Comparison of ENCODE assay signal across 8 mouse cellular contexts in genomic region chr12:16894396-16895220, GRCm38 (mm10). TPM values are rescaled to one million over a fixed set of nuclear protein-coding genes. Genes with fewer than 3 reads are reported as not detected.
DNase-seq lines count a peak whose midpoint lies in the region; ATAC-seq lines count a peak whose summit lies in the region.

Gene Rock2, plus strand, starts transcription at chr12:16894895.

- H3K4me2 ChIP-seq in hindbrain, embryonic 13.5 days, result peak within 1 kb of the TSS; percentile 89

- peak; percentile 76 for DNase-seq in T-cell, adult 2 months (ENCODE audit: low spot score)
- DNase-seq in cerebellum, postnatal 25 days, result peak; percentile 92 to 95
- DNase-seq in frontal cortex, postnatal 25 days (ENCODE audit: low spot score in 2 of 2), result peak; percentile 60 to 63
- peak; percentile 71 for DNase-seq in left cerebral cortex, adult 11 months (ENCODE audit: low spot score)
- DNase-seq in lung, postnatal 36 days, result peak; percentile 85
- DNase-seq in retina, adult 2 months (ENCODE audit: low read depth, low spot score), result peak; percentile 67
- DNase-seq in thymus, postnatal 25 days, result peak; percentile 89

- WGBS in hindbrain, embryonic 13.5 days, result under 1% methylated on average over 96 of the region's 130 CpGs

- peak within 1 kb of the TSS; percentile 91 for H3K4me3 ChIP-seq in hindbrain, embryonic 13.5 days

- H3K9me3 ChIP-seq in hindbrain, embryonic 13.5 days, result no peaks in the 10 kb centered on the region

- peaks cover 28% of the 10 kb centered on the region for H3K4me1 ChIP-seq in hindbrain, embryonic 13.5 days (replicated peaks)

- no peaks in the 10 kb centered on the region for H3K27me3 ChIP-seq in hindbrain, embryonic 13.5 days

- H3K36me3 ChIP-seq in hindbrain, embryonic 13.5 days, result no peaks in the 10 kb centered on the region

- H3K27ac ChIP-seq in hindbrain, embryonic 13.5 days, result peak within 1 kb of the TSS; percentile 96

- H3K9ac ChIP-seq in hindbrain, embryonic 13.5 days, result peak within 1 kb of the TSS; percentile 93

- ATAC-seq in hindbrain, embryonic 13.5 days (ENCODE audit: low FRiP score), result peak; percentile 94

RNA-seq across cellular contexts. Expression of gene Rock2, which starts in this region (rescaled TPM):
- polyA plus RNA-seq in hindbrain, embryonic 13.5 days (2015; fragmentation: Nextera tagmentation; extraction: Ambion mirVana), result 15.1 and 15.5 TPM in 2 replicates

Comparison
In these comparisons a context has a peak if more than half of its experiments do, and no peak if none do; other contexts are left out.
1. Peak in every context shown above with its lines: DNase-seq, ATAC-seq, H3K4me3 ChIP-seq and H3K27ac ChIP-seq.